ENCODE assay signal across 12 mouse cellular contexts in the genomic region with DNA sequence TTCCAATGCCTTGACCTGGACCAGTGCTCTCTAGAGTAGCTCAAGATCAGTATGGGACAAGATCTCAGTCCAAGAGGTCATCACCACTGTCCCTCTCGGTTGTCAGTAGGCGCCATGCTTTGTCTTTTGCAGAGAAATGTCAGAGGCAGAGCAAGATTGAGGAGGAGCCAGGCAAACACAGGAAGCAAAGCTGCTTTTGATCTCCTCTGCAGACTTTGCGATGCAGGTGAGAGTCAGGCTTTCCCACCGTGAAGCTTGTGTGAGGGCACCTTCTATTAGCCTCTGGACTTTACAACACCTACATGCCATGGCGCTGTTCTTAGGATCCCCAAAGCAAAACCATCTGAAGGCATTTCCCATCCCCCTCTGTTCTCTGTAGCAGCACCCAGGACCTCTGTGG.
"Had no signal": no experiment of that assay in that cellular context is flagged by ENCODE, and none has a peak within 500 bp of the region (broad histone marks: within the 10 kb centered on the region; RNA-seq: fewer than 3 reads in every experiment).

No protein-coding gene starts in this region.

- H3K27ac ChIP-seq: limb, embryonic 15.5 days; liver, embryonic 12.5 days; midbrain, embryonic 12.5 days had no signal

- H3K4me2 ChIP-seq: limb, embryonic 15.5 days; liver, embryonic 12.5 days; lung, embryonic 14.5 days; midbrain, embryonic 12.5 days had no signal

- H3K27me3 ChIP-seq: limb, embryonic 15.5 days; liver, embryonic 12.5 days; midbrain, embryonic 12.5 days had no signal

- H3K9ac ChIP-seq: limb, embryonic 15.5 days; liver, embryonic 12.5 days; lung, embryonic 14.5 days; midbrain, embryonic 12.5 days had no signal

- H3K4me1 ChIP-seq: limb, embryonic 15.5 days; midbrain, embryonic 12.5 days had no signal

- H3K4me3 ChIP-seq: limb, embryonic 15.5 days; liver, embryonic 12.5 days; megakaryocyte, embryonic 14.5 days; midbrain, embryonic 12.5 days had no signal

- DNase-seq: kidney, adult 18-20 months; kidney, postnatal 10 days; kidney, postnatal 4 days; lung, embryonic 14.5 days; lung, postnatal 10 days; lung, postnatal 4 days; right cerebral cortex, postnatal 14 days had no signal

- ATAC-seq: liver, embryonic 12.5 days; midbrain, embryonic 16.5 days had no signal

- H3K9me3 ChIP-seq: limb, embryonic 15.5 days; liver, embryonic 12.5 days; midbrain, embryonic 12.5 days had no signal

- H3K36me3 ChIP-seq: limb, embryonic 15.5 days; liver, embryonic 12.5 days; midbrain, embryonic 12.5 days had no signal
